Mouse (Mus musculus) layer of hippocampus, postnatal 36 days (tissue): ENCODE results near the gene Arhgap45. TPM values are rescaled to one million over a fixed set of nuclear protein-coding genes. Genes with fewer than 3 reads are reported as not detected.

Source experiments
- DNase-seq, 2 experiments: peaks; one replicate each; pipeline ENCODE4 v3.0.0; 2022
- total RNA-seq, 2 experiments: library from RNA; stranded (reverse); gene quantifications; 2 replicates each; pipeline ENCODE4 v1.2.3; 2021

The Arhgap45 gene
- total RNA-seq, 2 experiments from 2014 or later: 3.2 to 4.2 TPM

- no peak for DNase-seq
Observed at GRCm38 (mm10) chr10:79987771-79988505, 28.5 kb upstream of the Arhgap45 start.

- no peak for DNase-seq
Observed at GRCm38 (mm10) chr10:79988506-79989271, 27.8 kb upstream of the Arhgap45 start, which contains the start of gene Cnn2. Gene Cnn2, plus strand, starts transcription at chr10:79988584.

GRCm38 (mm10) chr10:79989272-79989786, 27.1 kb upstream of the Arhgap45 start:
- DNase-seq: no peak

GRCm38 (mm10) chr10:79989870-79990269, 26.6 kb upstream of the Arhgap45 start:
- DNase-seq: no peak

DNA sequence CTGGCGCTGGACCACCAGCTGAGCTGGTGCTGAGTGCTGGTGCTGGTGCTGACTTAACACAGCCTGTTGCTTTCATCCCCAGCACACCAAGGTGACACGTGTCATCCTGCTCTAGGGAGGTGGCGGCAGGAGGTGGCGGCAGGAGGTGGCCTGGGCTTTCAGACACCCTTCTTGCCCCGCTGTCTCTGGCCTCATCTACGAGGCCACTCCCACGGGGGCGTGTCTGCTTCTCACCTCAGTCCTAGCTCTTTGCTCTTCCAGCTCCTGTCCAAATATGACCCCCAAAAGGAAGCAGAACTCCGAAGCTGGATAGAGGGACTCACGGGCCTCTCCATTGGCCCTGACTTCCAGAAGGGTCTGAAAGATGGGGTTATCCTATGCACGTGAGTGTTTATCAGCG, 25.4 kb upstream of the Arhgap45 start:
- no peak for DNase-seq

DNA sequence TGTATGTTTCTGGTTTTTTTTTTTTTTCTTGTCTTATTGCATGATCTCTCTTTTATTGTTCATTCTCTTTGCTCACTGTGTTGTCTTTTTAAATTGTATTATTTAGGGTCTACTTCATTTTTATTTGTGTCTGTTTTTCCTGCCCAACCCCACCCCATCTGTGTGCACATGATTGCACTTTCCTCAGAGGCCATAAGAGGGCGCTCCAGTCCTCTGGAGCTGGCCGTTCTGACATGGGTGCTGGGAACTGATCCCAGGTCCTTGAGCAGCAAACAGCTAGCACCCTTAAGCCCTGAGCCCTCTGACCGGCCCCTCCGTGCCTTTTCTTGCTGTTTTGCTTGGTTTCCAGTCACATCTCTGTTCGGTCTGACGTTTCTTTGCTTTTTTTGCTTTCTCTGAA, 24.9 kb upstream of the Arhgap45 start:
- DNase-seq: no peak

DNA sequence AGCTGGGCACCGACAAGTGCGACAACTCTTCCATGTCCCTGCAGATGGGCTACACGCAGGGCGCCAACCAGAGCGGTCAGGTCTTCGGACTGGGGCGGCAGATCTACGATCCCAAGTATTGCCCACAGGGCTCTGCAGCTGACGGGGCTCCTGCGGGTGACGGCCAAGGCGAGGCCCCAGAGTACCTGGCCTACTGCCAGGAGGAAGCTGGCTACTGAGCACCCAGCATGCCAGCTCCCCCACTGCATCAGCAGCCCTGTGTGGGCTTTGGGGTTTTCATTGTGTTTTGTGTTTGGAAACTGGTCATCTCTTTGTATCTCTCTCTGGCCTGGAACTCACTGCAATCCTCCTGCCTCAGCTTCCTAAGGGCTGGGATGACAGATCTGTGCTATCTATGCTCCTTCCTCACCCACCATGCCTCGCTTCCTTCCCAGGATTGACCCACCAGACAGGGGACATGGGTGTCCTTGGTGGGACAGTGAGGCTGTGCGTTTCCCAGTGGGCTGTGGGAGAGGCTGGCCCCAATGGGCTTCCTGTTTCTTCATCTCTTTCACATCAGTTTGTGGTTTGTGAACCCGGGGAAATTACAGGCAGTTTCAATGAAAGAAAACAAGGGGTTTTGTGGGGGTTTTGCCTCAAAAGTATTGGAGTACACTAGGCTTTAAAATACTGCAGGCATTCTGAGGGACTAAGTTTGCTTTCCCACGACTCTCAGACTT, 21.9 kb upstream of the Arhgap45 start:
- no peak for DNase-seq

DNA sequence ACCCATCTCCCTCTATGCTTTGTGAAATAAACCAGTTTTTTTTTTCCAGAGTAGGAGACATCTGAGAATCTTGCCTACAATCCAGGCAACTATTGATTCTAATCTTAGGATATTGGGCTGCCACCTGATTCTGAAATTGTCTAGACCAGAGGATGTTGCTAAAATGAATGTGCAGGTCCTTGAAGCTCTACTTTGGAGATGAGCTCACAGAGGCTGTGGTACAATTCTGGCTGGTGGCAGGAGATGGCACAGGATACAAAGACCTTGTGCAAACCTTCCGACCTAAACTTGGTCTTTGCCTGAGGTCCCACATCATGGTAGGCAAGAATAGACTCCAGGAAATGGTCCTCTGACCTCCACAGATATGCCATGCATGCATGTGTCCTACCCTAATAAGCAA, 20.8 kb upstream of the Arhgap45 start:
- DNase-seq: no peak

DNA sequence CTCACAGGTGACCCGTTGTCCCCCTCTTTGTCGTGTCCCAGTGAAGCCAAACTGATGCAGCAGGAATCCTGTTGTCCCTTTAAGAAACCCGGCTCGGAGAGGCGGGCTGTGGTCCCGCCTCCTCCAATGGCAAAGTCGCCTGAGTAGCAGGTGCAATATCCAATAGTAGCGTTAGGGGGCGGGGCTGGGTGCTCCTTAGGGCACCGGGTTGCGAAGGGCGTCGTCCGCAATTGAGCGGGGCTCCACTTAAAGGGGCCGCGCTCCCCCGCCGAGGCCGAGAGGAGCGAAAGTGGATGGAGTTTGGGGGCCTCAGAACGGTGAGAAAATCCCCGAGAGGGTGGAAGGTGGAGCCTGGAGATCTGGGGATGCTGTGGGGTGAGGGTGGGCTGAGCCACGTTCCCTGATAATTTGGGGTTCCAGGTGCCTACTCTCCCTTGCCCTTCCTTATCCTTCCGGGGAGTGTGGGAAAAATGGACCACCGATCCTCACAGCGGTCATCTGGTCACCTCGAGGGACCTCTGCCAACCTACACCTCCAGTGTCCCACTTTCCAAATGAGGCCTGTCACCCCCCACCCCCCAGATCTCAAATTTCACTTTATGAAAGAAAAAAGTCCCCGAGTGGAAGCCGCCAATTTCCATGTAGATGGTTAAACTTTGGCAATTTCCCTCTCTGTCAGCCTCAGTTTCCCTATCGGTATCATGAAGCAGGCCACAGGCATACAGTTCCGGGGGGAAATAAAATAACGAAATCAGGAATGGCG, 20.0 kb upstream of the Arhgap45 start, which contains the start of gene Abca7:
Gene Abca7 (plus strand): TSS at position 223 of the 762 bp plus-strand sequence.
- DNase-seq: peak; percentile 92 to 96

DNA sequence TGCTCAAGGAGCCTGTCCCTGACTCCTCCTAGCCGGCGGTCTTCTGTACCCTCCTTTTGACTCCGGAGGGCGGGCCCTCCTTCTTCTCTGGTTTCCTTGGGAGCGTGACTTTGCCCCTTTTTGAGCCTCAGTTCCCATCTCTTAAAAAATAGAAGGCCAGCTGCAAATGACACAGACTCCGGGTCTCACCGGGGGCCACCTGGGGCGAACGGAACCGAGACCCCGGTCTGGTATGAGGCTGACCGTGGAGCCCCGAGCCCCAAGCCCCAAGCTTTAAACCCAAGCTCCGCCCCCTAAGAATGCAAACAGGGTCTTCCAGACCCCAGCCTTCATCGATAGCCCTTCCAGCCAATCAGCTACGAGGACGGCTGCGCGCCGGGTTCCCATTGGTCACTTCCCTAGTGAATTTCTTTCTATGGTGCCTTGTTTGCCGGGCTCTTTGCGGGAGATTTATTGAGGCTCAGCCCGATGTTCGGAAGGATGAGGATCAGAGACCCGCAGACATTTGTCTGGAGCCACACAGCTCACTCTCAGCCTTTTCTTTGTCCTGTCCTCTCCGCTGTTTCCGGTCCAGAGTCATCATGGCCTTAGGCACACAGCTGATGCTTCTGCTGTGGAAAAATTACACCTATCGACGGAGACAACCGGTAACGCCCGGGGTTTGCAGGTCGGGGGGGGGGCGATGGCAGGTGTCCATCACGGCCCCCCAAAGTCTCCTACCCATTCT, 19.3 kb upstream of the Arhgap45 start:
- peak; percentile 60 to 66 for DNase-seq

DNA sequence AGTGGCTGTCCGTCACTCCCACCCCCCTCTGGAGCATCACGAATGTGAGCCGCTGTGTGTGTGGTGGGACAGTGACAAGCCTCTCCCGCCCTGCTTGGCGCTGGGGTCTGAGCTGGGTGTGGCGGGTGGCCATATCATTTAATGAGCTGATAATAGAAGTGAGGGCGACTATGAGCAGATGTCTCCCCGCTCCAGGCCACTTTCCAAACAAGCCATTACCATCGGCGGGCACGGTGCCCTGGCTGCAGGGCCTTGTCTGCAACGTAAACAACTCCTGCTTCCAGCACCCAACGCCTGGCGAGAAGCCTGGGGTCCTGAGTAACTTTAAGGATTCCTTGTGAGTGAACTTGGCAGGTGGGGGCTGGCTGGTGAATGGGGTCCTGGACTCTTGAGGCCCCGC, 18.6 kb upstream of the Arhgap45 start:
- no peak for DNase-seq

DNA sequence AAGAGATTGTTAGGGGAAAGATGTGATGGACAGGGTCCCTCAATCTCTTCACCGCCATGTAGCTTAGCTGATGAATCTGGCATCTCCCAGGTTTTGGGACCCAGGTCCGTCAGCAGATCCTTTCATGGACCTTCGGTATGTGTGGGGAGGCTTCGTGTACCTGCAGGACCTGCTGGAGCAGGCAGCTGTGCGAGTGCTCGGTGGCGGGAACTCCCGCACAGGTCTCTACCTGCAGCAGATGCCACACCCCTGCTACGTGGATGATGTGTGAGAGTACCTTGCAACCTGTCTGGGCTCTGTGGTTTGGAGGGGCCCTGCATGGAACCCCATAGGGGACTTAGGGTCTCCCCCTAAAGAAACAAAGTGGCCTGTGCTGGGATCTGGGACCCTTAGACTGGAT, 14.5 kb upstream of the Arhgap45 start:
- DNase-seq: no peak

DNA sequence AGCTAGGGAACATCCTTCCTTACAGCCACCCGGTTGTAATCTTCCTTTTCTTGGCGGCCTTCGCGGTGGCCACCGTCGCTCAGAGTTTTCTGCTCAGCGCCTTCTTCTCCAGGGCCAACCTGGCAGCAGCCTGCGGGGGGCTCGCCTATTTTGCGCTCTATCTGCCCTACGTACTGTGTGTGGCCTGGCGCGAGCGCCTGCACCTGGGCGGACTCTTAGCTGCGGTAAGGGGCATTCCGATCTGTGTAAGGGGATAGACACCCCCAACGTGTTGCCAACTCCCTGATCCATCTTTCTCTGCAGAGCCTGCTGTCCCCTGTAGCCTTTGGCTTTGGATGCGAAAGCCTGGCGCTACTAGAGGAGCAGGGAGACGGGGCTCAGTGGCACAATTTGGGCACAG, 13.6 kb upstream of the Arhgap45 start:
- no peak for DNase-seq

- no peak for DNase-seq
Observed at GRCm38 (mm10) chr10:80003374-80004232, 12.8 kb upstream of the Arhgap45 start.

DNA sequence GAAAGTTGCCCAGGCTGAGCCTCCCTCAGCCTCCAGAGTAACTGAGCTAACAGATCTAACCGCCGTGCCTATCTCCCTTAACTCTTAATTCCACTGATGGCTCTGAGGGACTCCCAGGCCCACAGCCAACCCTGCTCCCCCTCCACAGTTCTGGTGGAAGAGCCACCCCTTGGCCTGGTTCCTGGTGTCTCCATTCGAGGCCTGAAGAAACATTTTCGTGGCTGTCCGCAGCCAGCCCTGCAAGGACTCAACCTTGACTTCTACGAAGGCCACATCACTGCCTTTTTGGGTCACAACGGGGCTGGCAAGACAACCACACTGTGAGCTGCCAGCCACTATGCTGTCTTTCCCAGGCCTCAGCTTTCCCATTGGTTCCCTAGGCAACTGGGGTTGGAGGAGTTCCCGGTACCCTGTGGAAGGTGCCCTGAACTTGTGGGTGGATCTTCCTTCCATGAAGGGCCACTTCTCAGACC, 12.2 kb upstream of the Arhgap45 start:
- DNase-seq: no peak

DNA sequence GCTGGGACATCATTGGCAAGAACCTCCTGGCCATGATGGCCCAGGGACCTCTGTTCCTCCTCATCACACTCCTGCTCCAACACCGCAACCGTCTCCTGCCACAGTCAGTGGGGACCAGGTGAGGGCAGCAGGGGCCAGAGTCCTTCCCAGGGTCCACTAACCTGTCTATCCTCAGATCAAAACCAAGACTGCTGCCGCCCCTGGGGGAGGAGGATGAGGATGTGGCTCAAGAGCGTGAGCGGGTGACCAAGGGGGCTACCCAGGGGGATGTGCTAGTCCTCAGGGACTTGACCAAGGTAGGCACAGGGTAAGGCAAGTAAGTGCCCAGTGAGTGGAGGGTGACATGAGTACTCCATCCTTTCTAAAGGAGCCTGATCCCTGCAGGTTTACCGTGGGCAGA, 4.7 kb upstream of the Arhgap45 start:
- no peak for DNase-seq

GRCm38 (mm10) chr10:80013609-80014008, 2.8 kb upstream of the Arhgap45 start:
- DNase-seq: no peak

GRCm38 (mm10) chr10:80014484-80015290, 1.8 kb upstream of the Arhgap45 start:
- no peak for DNase-seq

GRCm38 (mm10) chr10:80015583-80015982, 870 bp upstream of the Arhgap45 start:
- DNase-seq: no peak
